Mouse (Mus musculus) midbrain, embryonic 12.5 days (tissue): ENCODE results near the gene Pde8a. TPM values are rescaled to one million over a fixed set of nuclear protein-coding genes. Genes with fewer than 3 reads are reported as not detected.

Experiments
- ATAC-seq: fragments of 200-750 bp; cut with Nextera tagmentation; 2 replicates; pipeline ENCODE4 v1.8.0; 2017; ENCODE audit warnings: low read depth, moderate TSS enrichment, moderate library complexity; ENCODE audit not compliant: low FRiP score
- H3K27ac ChIP-seq: fragments of 300-500 bp; sonication (generic); replicated peaks from 2 replicates; pipeline ENCODE4 v1.5.1; 2016; ENCODE audit warnings: mild to moderate bottlenecking
- H3K27me3 ChIP-seq: fragments of 300-500 bp; sonication (generic); 2 replicates; pipeline ENCODE4 v1.6.1; 2016; ENCODE audit warnings: mild to moderate bottlenecking
- H3K36me3 ChIP-seq: fragments of 300-500 bp; sonication (generic); 2 replicates; pipeline ENCODE4 v1.6.1; 2016
- H3K4me1 ChIP-seq: fragments of 300-500 bp; sonication (generic); 2 replicates; pipeline ENCODE4 v1.6.1; 2016
- H3K4me2 ChIP-seq: fragments of 300-500 bp; sonication (generic); replicated peaks from 2 replicates; pipeline ENCODE4 v1.6.1; 2016; ENCODE audit warnings: mild to moderate bottlenecking, moderate library complexity
- H3K4me3 ChIP-seq: fragments of 300-500 bp; sonication (generic); 2 replicates; pipeline ENCODE4 v1.5.1; 2016; ENCODE audit warnings: mild to moderate bottlenecking
- H3K9ac ChIP-seq: fragments of 300-500 bp; sonication (generic); replicated peaks from 2 replicates; pipeline ENCODE4 v1.6.1; 2016; ENCODE audit warnings: mild to moderate bottlenecking, moderate library complexity
- H3K9me3 ChIP-seq: fragments of 300-500 bp; sonication (generic); 2 replicates; pipeline ENCODE4 v1.6.1; 2016; ENCODE audit warnings: mild to moderate bottlenecking
- WGBS: fragments of 180-500 bp; shearing (Covaris S2); methylation state at CpG from one replicate; pipeline ENCODE4 v1.1.7; 2016; 5-methylcytosine and 5-hydroxymethylcytosine counted together
- polyA plus RNA-seq: library from polyadenylated mRNA; unstranded; fragments of >200 nt; fragmentation: Nextera tagmentation; extraction: Ambion mirVana; gene quantifications from 2 replicates; pipeline ENCODE4 v1.2.1, GENCODE M21; 2016

The Pde8a gene
- polyA plus RNA-seq, 1 experiment from 2014 or later: 2.9 TPM

- Histone ChIP-seq H3K9ac (no peak overlapping the region), H3K27ac (no peak overlapping the region)
- 83% methylated on average over 6 of the region's 6 CpGs for WGBS
Measured at GRCm38 (mm10) chr7:81326859-81327258, 113.5 kb downstream of the Pde8a start.

GRCm38 (mm10) chr7:81327661-81328060 is 114.3 kb downstream of the Pde8a start:
- 81% methylated on average over 10 of the region's 10 CpGs for WGBS
- H3K4me1 ChIP-seq: peaks cover 5% of the 10 kb centered on the region; the same call in 1 of the 2 replicates
- ATAC-seq: no peak
- no peak overlapping the region for H3K4me3 ChIP-seq
- no peaks in the 10 kb centered on the region for H3K9me3 ChIP-seq
- peaks cover 8% of the 10 kb centered on the region; the same call in 1 of the 2 replicates for H3K36me3 ChIP-seq
- no peak overlapping the region for H3K27ac ChIP-seq
- no peak overlapping the region for H3K9ac ChIP-seq
- H3K4me2 ChIP-seq: no peak overlapping the region
- no peaks in the 10 kb centered on the region for H3K27me3 ChIP-seq

More at GRCm38 (mm10) chr7:81326859-81327258, 113.5 kb downstream of the Pde8a start:
- ATAC-seq: no peak
- H3K4me3 ChIP-seq: no peak overlapping the region
- no peaks in the 10 kb centered on the region for H3K27me3 ChIP-seq
- H3K4me1 ChIP-seq: peaks cover 5% of the 10 kb centered on the region; the same call in 1 of the 2 replicates
- 0 out of 2 replicates have a peak, but pooled peaks cover 4% of the 10 kb centered on the region for H3K36me3 ChIP-seq
- H3K9me3 ChIP-seq: no peaks in the 10 kb centered on the region
- no peak overlapping the region for H3K4me2 ChIP-seq

GRCm38 (mm10) chr7:81330767-81331166 is 117.4 kb downstream of the Pde8a start:
- Histone ChIP-seq H3K27me3 (no peaks in the 10 kb centered on the region), H3K27ac (no peak overlapping the region), H3K4me2 (no peak overlapping the region), H3K9me3 (no peaks in the 10 kb centered on the region), H3K36me3 (peaks cover 12% of the 10 kb centered on the region; the same call in 1 of the 2 replicates), H3K4me1 (peaks cover 8% of the 10 kb centered on the region; the same call in 1 of the 2 replicates), H3K4me3 (no peak overlapping the region), H3K9ac (no peak overlapping the region)
- 3% methylated on average over 3 of the region's 3 CpGs for WGBS
- no peak for ATAC-seq

- peaks cover 12% of the 10 kb centered on the region; the same call in 1 of the 2 replicates for H3K36me3 ChIP-seq
- no peaks in the 10 kb centered on the region for H3K27me3 ChIP-seq
- no peak for ATAC-seq
- no peak overlapping the region for H3K9ac ChIP-seq
- no peak overlapping the region for H3K27ac ChIP-seq
- 73% methylated on average over 7 of the region's 7 CpGs for WGBS
- H3K9me3 ChIP-seq: no peaks in the 10 kb centered on the region
- peaks cover 17% of the 10 kb centered on the region for H3K4me1 ChIP-seq
- no peak overlapping the region for H3K4me3 ChIP-seq
- no peak overlapping the region for H3K4me2 ChIP-seq
Measured at GRCm38 (mm10) chr7:81331851-81332250, 118.5 kb downstream of the Pde8a start.

- peaks cover 41% of the 10 kb centered on the region for H3K36me3 ChIP-seq
- peaks cover 13% of the 10 kb centered on the region for H3K4me1 ChIP-seq
- no peaks in the 10 kb centered on the region for H3K27me3 ChIP-seq
- ATAC-seq: no peak
- peak overlapping the region; percentile 44 for H3K9ac ChIP-seq
- H3K9me3 ChIP-seq: 0 out of 2 replicates have a peak, but pooled peaks cover 2% of the 10 kb centered on the region
- H3K27ac ChIP-seq: peak overlapping the region; percentile 82
- WGBS: 44% methylated on average over 18 of the region's 18 CpGs
- H3K4me2 ChIP-seq: peak overlapping the region; percentile 28
- H3K4me3 ChIP-seq: no peak overlapping the region
Measured at GRCm38 (mm10) chr7:81335705-81336431, 122.5 kb downstream of the Pde8a start.

- H3K4me2 ChIP-seq: peak overlapping the region; percentile 28; the same call in 1 of the 2 replicates
Measured at GRCm38 (mm10) chr7:81336432-81336786, 123.0 kb downstream of the Pde8a start.

GRCm38 (mm10) chr7:81337785-81338521 is 124.6 kb downstream of the Pde8a start:
- peaks cover 22% of the 10 kb centered on the region for H3K4me1 ChIP-seq
- no peak for ATAC-seq
- no peaks in the 10 kb centered on the region for H3K27me3 ChIP-seq
- 95% methylated on average over 21 of the region's 21 CpGs for WGBS
- no peak overlapping the region for H3K27ac ChIP-seq
- no peak overlapping the region for H3K4me3 ChIP-seq
- H3K9ac ChIP-seq: no peak overlapping the region
- no peak overlapping the region for H3K4me2 ChIP-seq
- 0 out of 2 replicates have a peak, but pooled peaks cover 2% of the 10 kb centered on the region for H3K9me3 ChIP-seq
- peaks cover 52% of the 10 kb centered on the region for H3K36me3 ChIP-seq

More at GRCm38 (mm10) chr7:81336432-81336786, 123.0 kb downstream of the Pde8a start:
- H3K4me3 ChIP-seq: no peak overlapping the region
- WGBS: 34% methylated on average over 8 of the region's 8 CpGs
- no peak for ATAC-seq
- H3K27ac ChIP-seq: peak overlapping the region; percentile 82
- 0 out of 2 replicates have a peak, but pooled peaks cover 2% of the 10 kb centered on the region for H3K9me3 ChIP-seq
- H3K27me3 ChIP-seq: no peaks in the 10 kb centered on the region
- H3K4me1 ChIP-seq: peaks cover 12% of the 10 kb centered on the region
- H3K36me3 ChIP-seq: peaks cover 46% of the 10 kb centered on the region
- no peak overlapping the region; the same call in 1 of the 2 replicates for H3K9ac ChIP-seq

- WGBS: 85% methylated on average over 3 of the region's 3 CpGs
Measured at GRCm38 (mm10) chr7:81338522-81338873, 125.1 kb downstream of the Pde8a start.

GRCm38 (mm10) chr7:81339783-81340182 is 126.4 kb downstream of the Pde8a start:
- Histone ChIP-seq H3K4me1 (peaks cover 34% of the 10 kb centered on the region), H3K27me3 (no peaks in the 10 kb centered on the region), H3K36me3 (peaks cover 60% of the 10 kb centered on the region), H3K4me3 (no peak overlapping the region), H3K27ac (no peak overlapping the region), H3K9me3 (0 out of 2 replicates have a peak, but pooled peaks cover 2% of the 10 kb centered on the region), H3K4me2 (no peak overlapping the region), H3K9ac (no peak overlapping the region)
- WGBS: 81% methylated on average over 4 of the region's 4 CpGs
- ATAC-seq: no peak

More at GRCm38 (mm10) chr7:81338522-81338873, 125.1 kb downstream of the Pde8a start:
- Histone ChIP-seq H3K36me3 (peaks cover 56% of the 10 kb centered on the region), H3K9ac (no peak overlapping the region), H3K4me2 (no peak overlapping the region), H3K4me1 (peaks cover 27% of the 10 kb centered on the region), H3K27me3 (no peaks in the 10 kb centered on the region), H3K9me3 (0 out of 2 replicates have a peak, but pooled peaks cover 2% of the 10 kb centered on the region), H3K4me3 (no peak overlapping the region), H3K27ac (no peak overlapping the region)
- ATAC-seq: no peak

GRCm38 (mm10) chr7:81341563-81341962 is 128.2 kb downstream of the Pde8a start:
- Histone ChIP-seq H3K36me3 (peaks cover 60% of the 10 kb centered on the region), H3K27me3 (no peaks in the 10 kb centered on the region), H3K4me2 (no peak overlapping the region), H3K9me3 (0 out of 2 replicates have a peak, but pooled peaks cover 2% of the 10 kb centered on the region), H3K4me1 (peaks cover 22% of the 10 kb centered on the region), H3K4me3 (no peak overlapping the region), H3K27ac (no peak overlapping the region), H3K9ac (no peak overlapping the region)
- ATAC-seq: no peak
- WGBS: 47% methylated on average over 3 of the region's 3 CpGs

GRCm38 (mm10) chr7:81342356-81343094 is 129.1 kb downstream of the Pde8a start:
- H3K9ac ChIP-seq: peak overlapping the region; percentile 98

More at GRCm38 (mm10) chr7:81342356-81343094, 129.1 kb downstream of the Pde8a start:
- H3K4me3 ChIP-seq: peak overlapping the region; percentile 96
- H3K9me3 ChIP-seq: 0 out of 2 replicates have a peak, but pooled peaks cover 2% of the 10 kb centered on the region
- H3K4me2 ChIP-seq: peak overlapping the region; percentile 90
- no peak for ATAC-seq
- 74% methylated on average over 8 of the region's 8 CpGs for WGBS
- no peak overlapping the region for H3K27ac ChIP-seq
- no peaks in the 10 kb centered on the region for H3K27me3 ChIP-seq
- H3K36me3 ChIP-seq: peaks cover 60% of the 10 kb centered on the region
- peaks cover 22% of the 10 kb centered on the region for H3K4me1 ChIP-seq
